Mouse (Mus musculus) hindbrain, embryonic 12.5 days (tissue): ENCODE results near the gene Gm45713. TPM values are rescaled to one million over a fixed set of nuclear protein-coding genes. Genes with fewer than 3 reads are reported as not detected.
"Not testable (repeated sequence)": the region's sequence is repeated elsewhere in the genome, so short reads cannot be mapped to it uniquely, and the experiment has no call there.

Experiments used
- ATAC-seq: fragments of 200-750 bp; cut with Nextera tagmentation; 2 replicates; pipeline ENCODE4 v1.8.0; 2017; ENCODE audit warnings: moderate TSS enrichment; ENCODE audit not compliant: low FRiP score
- H3K27ac ChIP-seq: fragments of 300-500 bp; sonication (generic); 2 replicates; pipeline ENCODE4 v1.5.1; 2016; ENCODE audit warnings: mild to moderate bottlenecking
- H3K27me3 ChIP-seq: fragments of 300-500 bp; sonication (generic); 2 replicates; pipeline ENCODE4 v1.6.1; 2016; ENCODE audit warnings: mild to moderate bottlenecking
- H3K36me3 ChIP-seq: fragments of 300-500 bp; sonication (generic); 2 replicates; pipeline ENCODE4 v1.6.1; 2016; ENCODE audit warnings: mild to moderate bottlenecking
- H3K4me1 ChIP-seq: fragments of 300-500 bp; sonication (generic); 2 replicates; pipeline ENCODE4 v1.6.1; 2016
- H3K4me2 ChIP-seq: fragments of 300-500 bp; sonication (generic); replicated peaks from 2 replicates; pipeline ENCODE4 v1.6.1; 2016; ENCODE audit warnings: mild to moderate bottlenecking
- H3K4me3 ChIP-seq: fragments of 300-500 bp; sonication (generic); 2 replicates; pipeline ENCODE4 v1.5.1; 2016; ENCODE audit warnings: mild to moderate bottlenecking
- H3K9ac ChIP-seq: fragments of 300-500 bp; sonication (generic); 2 replicates; pipeline ENCODE4 v1.6.1; 2016; ENCODE audit warnings: mild to moderate bottlenecking, moderate library complexity
- H3K9me3 ChIP-seq: fragments of 300-500 bp; sonication (generic); replicated peaks from 2 replicates; pipeline ENCODE4 v1.6.1; 2016; ENCODE audit warnings: mild to moderate bottlenecking
- WGBS: fragments of 180-500 bp; shearing (Covaris S2); methylation state at CpG from one replicate; pipeline ENCODE4 v1.1.7; 2016; 5-methylcytosine and 5-hydroxymethylcytosine counted together
- polyA plus RNA-seq: library from polyadenylated mRNA; unstranded; fragments of >200 nt; fragmentation: Nextera tagmentation; extraction: Ambion mirVana; gene quantifications from 2 replicates; pipeline ENCODE4 v1.2.1, GENCODE M21; 2016

Gene Gm45713
- polyA plus RNA-seq, 1 experiment from 2014 or later, result not detected

DNA sequence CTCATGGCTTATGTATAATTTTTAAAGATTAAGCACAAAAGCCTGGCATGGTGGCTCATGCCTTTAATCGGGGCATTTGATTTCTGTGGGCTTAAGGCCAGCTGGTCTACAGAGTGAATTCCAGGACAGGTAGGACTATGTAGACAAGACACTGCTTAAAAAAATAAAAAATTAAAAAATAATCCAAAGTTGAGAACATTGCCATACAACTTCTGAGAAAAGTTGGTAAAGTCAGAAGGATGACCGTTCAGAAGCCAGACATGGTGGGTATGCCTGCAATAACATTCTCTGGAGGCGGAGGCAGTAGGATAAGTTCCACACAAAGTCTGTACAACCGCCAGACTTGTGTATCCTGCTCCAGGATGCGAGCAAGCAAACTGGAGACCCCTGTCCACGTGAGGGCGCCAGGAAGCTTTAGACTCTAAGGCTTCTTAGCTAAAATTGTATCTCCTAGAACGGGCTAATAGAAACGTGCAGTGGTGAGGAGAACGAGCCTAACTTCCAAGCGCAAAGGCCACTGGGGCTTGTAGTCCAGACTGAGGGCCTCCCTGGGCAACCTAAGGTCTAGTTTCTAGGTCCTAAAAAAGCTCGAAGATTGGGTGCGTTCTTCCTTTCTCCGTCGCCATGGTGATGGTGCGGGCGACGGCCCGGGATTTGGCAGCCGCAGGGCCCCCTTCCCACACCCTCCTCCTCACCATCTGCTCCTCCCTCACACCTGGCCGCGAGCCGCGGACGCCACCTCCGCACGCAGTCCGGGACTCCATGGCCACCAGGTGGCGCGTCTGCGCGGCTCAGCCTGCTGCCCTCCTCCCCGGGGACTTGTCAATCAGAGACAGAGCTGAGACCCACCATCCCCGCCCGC, 25.8 kb upstream of the Gm45713 start:
- no peak overlapping the region for H3K9ac ChIP-seq
- no peaks in the 10 kb centered on the region for H3K9me3 ChIP-seq
- H3K36me3 ChIP-seq, result peaks cover 35% of the 10 kb centered on the region
- ATAC-seq, result peak; percentile 84
- WGBS, result 7% methylated on average over 29 of the region's 35 CpGs
- H3K4me2 ChIP-seq, result peak overlapping the region; percentile 64
- peaks cover 45% of the 10 kb centered on the region for H3K27me3 ChIP-seq
- peak overlapping the region; percentile 33 for H3K4me3 ChIP-seq
- H3K4me1 ChIP-seq, result peaks cover 15% of the 10 kb centered on the region
- H3K27ac ChIP-seq, result peak overlapping the region; percentile 35; the same call in 1 of the 2 replicates

DNA sequence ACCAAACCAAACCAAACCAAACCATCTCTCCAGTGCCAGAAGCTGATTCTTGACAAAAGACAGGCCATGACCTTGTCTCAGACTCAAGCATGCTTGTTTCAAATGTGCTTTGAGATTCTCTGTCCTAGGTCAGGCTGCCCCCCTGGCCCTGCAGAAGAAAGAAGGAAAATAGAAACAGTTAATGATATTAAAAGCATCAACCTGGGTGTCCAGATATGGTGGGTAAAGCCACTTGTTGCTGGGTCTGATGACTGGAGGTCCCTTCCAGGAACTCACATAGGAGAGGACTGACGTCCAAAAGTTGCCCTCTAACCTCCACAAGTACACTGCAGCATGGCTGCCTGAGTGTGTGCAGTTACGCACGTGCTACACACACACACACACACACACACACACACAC, 24.8 kb upstream of the Gm45713 start:
- Histone ChIP-seq H3K27me3 (peaks cover 35% of the 10 kb centered on the region), H3K4me3 (no peak overlapping the region), H3K36me3 (peaks cover 35% of the 10 kb centered on the region), H3K9ac (no peak overlapping the region), H3K4me2 (no peak overlapping the region), H3K9me3 (no peaks in the 10 kb centered on the region), H3K4me1 (peaks cover 15% of the 10 kb centered on the region), H3K27ac (no peak overlapping the region)
- 88% methylated on average over 3 of the region's 3 CpGs for WGBS
- ATAC-seq, result no peak

DNA sequence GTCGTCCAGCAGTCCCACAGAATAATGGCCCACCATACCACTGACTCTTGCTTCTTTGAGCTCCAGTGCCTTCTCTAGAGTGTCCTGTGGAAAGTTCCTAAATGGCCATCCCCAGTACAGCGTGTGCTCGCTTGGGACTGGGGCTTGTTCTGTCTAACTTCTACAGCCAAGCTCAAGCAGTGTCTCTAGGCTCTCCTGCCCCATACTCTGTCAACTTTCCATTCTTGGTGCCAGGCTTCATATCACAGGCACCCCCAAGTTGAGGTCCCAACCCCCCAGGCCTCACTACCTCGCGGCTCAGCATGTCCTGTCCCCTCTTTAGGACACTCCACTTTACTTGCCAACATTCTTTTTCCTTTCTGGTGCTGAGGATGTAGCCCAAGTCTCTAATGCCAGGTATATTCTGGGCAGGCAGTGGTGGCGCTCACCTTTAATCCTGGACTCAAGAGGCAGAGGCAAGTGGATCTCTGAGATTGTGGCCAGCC, 24.3 kb upstream of the Gm45713 start:
- Histone ChIP-seq H3K27me3 (peaks cover 30% of the 10 kb centered on the region), H3K4me2 (no peak overlapping the region), H3K36me3 (peaks cover 35% of the 10 kb centered on the region), H3K4me1 (peaks cover 15% of the 10 kb centered on the region), H3K4me3 (no peak overlapping the region), H3K9ac (no peak overlapping the region), H3K27ac (no peak overlapping the region), H3K9me3 (no peaks in the 10 kb centered on the region)
- no peak for ATAC-seq
- WGBS, result 95% methylated on average over 6 of the region's 6 CpGs

DNA sequence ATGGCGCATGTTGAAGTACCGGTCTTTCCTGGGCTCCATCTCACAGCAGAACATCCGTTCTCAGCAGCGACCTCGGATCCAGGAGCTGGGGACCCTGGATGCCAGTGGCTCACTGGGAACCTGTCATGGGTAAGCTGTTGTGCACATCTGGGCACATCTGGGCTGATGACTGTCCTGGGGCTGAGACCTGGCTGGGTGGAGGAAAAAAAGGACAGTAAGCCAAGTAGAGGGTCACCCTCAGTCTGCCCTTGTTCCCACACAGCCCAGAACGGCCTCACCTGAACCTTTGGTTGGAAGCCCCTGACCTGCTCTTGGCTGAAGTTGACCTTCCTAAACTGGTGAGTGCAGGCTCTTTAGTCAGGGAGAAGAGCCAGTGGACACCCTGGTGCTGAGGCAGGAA, 23.0 kb upstream of the Gm45713 start:
- H3K4me3 ChIP-seq, result no peak overlapping the region

DNA sequence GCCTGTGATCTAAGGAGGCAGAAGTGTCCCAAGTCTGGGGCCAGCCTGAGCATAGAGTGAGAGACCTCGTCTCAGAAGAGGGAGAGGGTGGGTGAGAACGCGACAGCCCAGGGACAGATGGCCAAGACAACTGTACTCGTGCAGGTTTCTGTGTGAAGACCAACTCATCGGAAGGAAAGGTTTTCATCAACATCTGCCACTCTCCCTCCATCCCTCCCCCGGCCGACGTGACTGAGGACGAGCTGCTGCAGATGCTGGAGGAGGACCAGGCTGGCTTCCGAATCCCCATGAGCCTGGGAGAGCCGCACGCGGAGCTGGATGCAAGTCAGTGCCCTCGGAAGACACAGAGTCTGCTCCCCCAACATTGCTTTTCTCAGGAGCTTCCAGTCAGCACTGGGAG, 21.4 kb upstream of the Gm45713 start:
- Histone ChIP-seq H3K9me3 (no peaks in the 10 kb centered on the region), H3K4me1 (peaks cover 15% of the 10 kb centered on the region), H3K4me3 (no peak overlapping the region), H3K27me3 (peaks cover 1% of the 10 kb centered on the region), H3K36me3 (peaks cover 35% of the 10 kb centered on the region), H3K4me2 (no peak overlapping the region), H3K27ac (no peak overlapping the region), H3K9ac (no peak overlapping the region)
- WGBS, result 84% methylated on average over 14 of the region's 14 CpGs
- no peak for ATAC-seq

More for the DNA sequence above, 23.0 kb upstream of the Gm45713 start:
- no peaks in the 10 kb centered on the region for H3K9me3 ChIP-seq
- 89% methylated on average over 6 of the region's 6 CpGs for WGBS
- H3K4me2 ChIP-seq, result no peak overlapping the region
- peaks cover 35% of the 10 kb centered on the region for H3K36me3 ChIP-seq
- H3K27me3 ChIP-seq, result peaks cover 17% of the 10 kb centered on the region
- no peak overlapping the region for H3K9ac ChIP-seq
- H3K4me1 ChIP-seq, result peaks cover 18% of the 10 kb centered on the region
- H3K27ac ChIP-seq, result no peak overlapping the region
- no peak for ATAC-seq

DNA sequence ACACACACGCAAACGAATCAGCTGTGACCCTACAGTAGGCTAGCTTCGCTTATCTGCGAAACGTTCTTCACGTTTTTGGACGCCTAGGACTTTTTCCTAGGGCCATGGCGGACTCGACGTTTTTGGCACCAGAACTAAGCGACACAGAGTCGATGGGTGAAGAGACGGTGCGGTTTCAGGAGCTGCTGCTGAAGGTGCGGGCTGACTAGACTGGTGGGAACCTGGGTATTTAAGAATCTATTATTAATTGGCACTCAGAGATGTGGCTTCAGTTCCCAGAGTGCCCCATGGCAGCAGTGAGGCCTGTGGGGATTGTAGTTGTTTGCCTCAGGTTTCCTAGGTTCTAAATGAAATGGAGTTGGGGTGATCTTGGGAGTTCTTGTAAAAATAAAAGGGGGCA, 20.2 kb upstream of the Gm45713 start:
- no peak for ATAC-seq
- Histone ChIP-seq H3K27ac (no peak overlapping the region), H3K4me3 (no peak overlapping the region), H3K9me3 (no peaks in the 10 kb centered on the region), H3K4me2 (no peak overlapping the region), H3K9ac (no peak overlapping the region), H3K4me1 (peaks cover 13% of the 10 kb centered on the region), H3K27me3 (no peaks in the 10 kb centered on the region), H3K36me3 (peaks cover 35% of the 10 kb centered on the region)
- WGBS, result 97% methylated on average over 15 of the region's 15 CpGs

DNA sequence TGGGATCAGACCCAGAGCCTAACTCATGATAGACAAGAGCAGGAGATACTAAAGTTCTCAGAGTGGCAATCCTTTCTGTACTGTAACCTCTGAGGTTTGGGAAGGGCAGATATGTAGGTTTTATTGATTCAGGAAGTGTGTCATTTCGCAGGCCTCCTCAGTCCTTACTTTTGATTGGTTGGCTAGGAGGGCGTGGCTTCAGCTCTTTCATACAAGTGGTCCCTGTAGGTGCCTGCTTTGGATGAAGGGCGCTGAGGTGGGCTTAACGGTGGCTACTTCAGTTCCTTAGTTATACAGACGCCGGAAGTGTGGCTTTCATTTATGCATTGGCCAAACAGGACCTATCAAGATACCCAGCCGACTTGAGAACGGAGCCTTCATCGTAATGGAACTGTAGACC, 19.6 kb upstream of the Gm45713 start:
- no peak for ATAC-seq
- no peak overlapping the region for H3K9ac ChIP-seq
- H3K4me2 ChIP-seq, result peak overlapping the region; percentile 73
- H3K27ac ChIP-seq, result no peak overlapping the region
- peaks cover 34% of the 10 kb centered on the region for H3K36me3 ChIP-seq
- peaks cover 17% of the 10 kb centered on the region for H3K4me1 ChIP-seq
- no peak overlapping the region for H3K4me3 ChIP-seq
- H3K27me3 ChIP-seq, result no peaks in the 10 kb centered on the region
- WGBS, result 85% methylated on average over 9 of the region's 9 CpGs
- no peaks in the 10 kb centered on the region for H3K9me3 ChIP-seq

DNA sequence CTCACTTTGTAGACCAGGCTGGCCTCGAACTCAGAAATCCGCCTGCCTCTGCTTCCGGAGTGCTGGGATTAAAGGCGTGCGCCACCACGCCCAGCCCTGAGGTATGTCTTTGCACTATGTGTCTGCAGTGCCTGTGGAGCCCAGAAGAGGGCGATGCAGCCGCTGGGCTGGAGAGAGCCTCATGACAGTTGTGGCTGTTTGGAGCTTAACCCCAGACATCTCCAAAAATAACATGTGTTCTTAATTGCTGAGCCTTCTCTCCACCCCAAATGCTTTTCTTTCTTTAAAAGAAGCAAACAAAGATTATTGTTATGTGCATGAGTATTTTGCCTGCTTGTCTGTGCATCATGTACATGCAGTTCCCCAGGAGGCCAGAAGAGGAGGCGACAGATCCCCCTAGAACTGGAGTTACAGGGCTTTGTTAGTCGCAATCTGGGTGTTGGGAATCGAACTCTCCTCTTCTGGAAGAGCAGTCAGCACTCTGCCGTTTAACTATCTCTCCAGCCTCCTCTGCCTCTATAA, 19.0 kb upstream of the Gm45713 start:
- ATAC-seq, result no peak
- Histone ChIP-seq H3K4me3 (peak overlapping the region; percentile 64), H3K27me3 (no peaks in the 10 kb centered on the region), H3K4me1 (peaks cover 17% of the 10 kb centered on the region), H3K27ac (no peak overlapping the region), H3K9me3 (no peaks in the 10 kb centered on the region), H3K36me3 (peaks cover 29% of the 10 kb centered on the region), H3K4me2 (peak overlapping the region; percentile 73), H3K9ac (no peak overlapping the region)
- 79% methylated on average over 12 of the region's 12 CpGs for WGBS

DNA sequence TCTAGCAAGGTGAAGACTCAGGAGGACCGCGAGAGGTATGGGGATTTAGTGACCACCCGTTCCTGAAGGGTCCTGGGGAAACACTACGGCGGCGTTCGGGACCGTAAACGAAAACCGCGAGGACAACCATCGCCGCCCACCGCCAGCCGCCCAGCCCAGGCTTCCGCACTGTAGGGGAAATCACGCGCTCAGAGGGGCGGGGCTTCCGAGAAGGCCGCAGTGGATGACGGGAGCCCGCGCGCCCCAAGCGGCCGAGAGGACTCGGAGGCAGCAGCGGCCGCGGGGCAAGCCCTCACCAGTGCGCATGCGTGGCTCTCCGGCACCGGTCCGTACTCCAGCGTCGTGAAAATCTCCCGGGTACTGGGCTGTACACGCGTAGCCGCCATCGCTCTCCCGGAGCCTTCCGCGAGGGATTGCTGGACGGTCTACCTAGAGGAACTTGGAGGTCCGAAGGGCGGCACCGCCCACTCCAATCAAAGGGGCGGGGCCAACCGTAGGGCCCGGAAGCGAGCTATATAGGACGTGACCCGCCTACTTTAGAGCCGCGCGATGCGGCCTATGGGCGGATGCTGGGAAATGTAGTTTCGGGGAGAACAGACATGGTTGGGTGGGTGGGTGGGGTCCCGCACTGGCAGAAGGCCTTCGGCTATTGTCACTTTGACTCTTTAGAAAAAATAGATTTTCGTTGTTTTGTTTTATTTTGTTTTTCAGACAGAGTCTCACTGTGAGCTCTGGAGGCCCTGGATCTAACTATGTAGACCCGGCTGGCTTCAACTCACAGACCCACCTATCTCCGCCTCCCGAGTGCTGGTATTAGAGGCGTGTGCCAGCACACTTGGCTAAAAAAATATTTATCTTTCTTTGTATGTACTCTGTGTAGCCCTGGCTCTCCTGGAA, 18.3 kb upstream of the Gm45713 start, which contains the start of the genes Pih1d1 and Aldh16a1:
TSS of gene Pih1d1 (plus strand) at position 208 of the 897 bp plus-strand sequence.
TSS of gene Aldh16a1 (minus strand) at position 489 of the 897 bp plus-strand sequence.
- ATAC-seq, result peak; percentile 96
- Histone ChIP-seq H3K36me3 (peaks cover 22% of the 10 kb centered on the region), H3K4me3 (peak within 1 kb of the TSS; percentile 64), H3K27me3 (no peaks in the 10 kb centered on the region), H3K4me2 (peak within 1 kb of the TSS; percentile 73), H3K4me1 (peaks cover 17% of the 10 kb centered on the region), H3K9ac (peak within 1 kb of the TSS; percentile 81), H3K9me3 (no peaks in the 10 kb centered on the region), H3K27ac (peak within 1 kb of the TSS; percentile 94)
- WGBS, result 5% methylated on average over 69 of the region's 69 CpGs

DNA sequence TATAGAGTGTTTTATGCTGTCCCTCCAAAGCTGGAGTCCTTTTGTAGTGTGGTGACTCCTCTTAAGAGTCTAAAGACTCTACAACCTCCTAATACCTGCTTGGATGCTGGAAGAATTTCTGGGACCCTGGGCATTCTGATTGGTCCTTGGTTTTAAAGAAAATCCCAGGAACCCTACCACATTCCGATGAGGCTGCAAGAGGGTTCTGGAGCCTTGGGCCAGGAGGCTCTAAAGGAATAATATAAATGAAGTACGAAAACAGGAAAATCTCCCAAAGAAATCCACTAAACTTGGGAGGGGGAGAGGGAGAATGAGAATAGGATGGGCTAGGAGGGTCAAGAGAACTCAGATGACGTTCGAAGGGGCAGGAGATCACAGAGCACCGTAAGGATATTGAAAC, 17.6 kb upstream of the Gm45713 start:
- Histone ChIP-seq H3K9me3 (no peaks in the 10 kb centered on the region), H3K27ac (peak overlapping the region; percentile 94), H3K4me2 (peak overlapping the region; percentile 73), H3K9ac (peak overlapping the region; percentile 81), H3K4me3 (peak overlapping the region; percentile 64), H3K36me3 (peaks cover 15% of the 10 kb centered on the region), H3K27me3 (no peaks in the 10 kb centered on the region), H3K4me1 (peaks cover 17% of the 10 kb centered on the region)
- WGBS, result 2% methylated on average over 5 of the region's 5 CpGs
- 0 out of 2 replicates have a peak, but pooled peaks have one; percentile 2 for ATAC-seq

DNA sequence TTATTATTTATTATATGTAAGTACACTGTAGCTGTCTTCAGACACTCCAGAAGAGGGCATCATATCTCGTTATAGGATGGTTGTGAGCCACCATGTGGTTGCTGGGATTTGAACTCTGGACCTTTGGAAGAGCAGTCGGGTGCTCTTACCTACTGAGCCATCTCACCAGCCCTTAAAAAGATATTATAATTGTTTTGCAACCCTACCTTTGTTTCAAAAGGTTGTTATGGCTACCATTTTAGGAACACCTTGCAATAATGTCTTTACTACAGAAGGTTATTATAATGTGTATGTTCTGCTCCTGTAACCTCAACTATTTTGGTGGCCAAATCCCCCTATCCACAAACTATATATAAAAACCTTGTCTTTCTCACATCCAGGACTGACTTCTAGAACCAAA, 17.0 kb upstream of the Gm45713 start:
- peak overlapping the region; percentile 73 for H3K4me2 ChIP-seq
- not testable (repeated sequence) for H3K4me3 ChIP-seq, H3K27me3 ChIP-seq, H3K36me3 ChIP-seq, H3K9me3 ChIP-seq, ATAC-seq, H3K27ac ChIP-seq
- peak overlapping the region; percentile 81; the same call in 1 of the 2 replicates for H3K9ac ChIP-seq
- 95% methylated on average over 2 of the region's 2 CpGs for WGBS
- H3K4me1 ChIP-seq, result peaks cover 17% of the 10 kb centered on the region

DNA sequence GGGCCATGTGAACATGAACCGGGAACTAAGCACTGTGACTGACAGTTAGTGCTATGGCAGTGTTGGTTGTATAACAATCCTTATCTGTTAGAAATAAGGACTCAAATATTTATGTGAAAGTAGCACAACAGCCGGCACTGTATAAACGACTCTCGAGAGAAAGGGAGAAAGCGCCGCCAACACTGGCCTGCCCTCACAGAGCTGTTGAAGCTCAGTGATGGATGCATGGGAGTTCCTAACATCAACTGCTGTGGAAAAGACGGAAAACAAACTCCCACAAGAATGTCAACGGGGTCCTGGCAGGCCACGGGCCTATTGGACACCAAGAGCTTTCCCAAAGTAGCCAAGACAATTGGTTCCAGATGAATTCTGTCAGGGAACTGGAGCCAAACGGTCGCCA, 15.3 kb upstream of the Gm45713 start:
- no peak for ATAC-seq
- H3K4me1 ChIP-seq, result peaks cover 17% of the 10 kb centered on the region
- 50% methylated on average over 11 of the region's 11 CpGs for WGBS

More for the DNA sequence above, 15.3 kb upstream of the Gm45713 start:
- Histone ChIP-seq H3K27ac (no peak overlapping the region), H3K27me3 (no peaks in the 10 kb centered on the region), H3K9ac (no peak overlapping the region), H3K4me3 (no peak overlapping the region), H3K9me3 (no peaks in the 10 kb centered on the region), H3K36me3 (peaks cover 5% of the 10 kb centered on the region; the same call in 1 of the 2 replicates), H3K4me2 (no peak overlapping the region)
